Mouse (Mus musculus): ENCODE results near the gene Defb20. TPM values are rescaled to one million over a fixed set of nuclear protein-coding genes. Genes with fewer than 3 reads are reported as not detected.
"Not testable (repeated sequence)": the region's sequence is repeated elsewhere in the genome, so short reads cannot be mapped to it uniquely, and the experiment has no call there.

Gene Defb20
- not detected for total RNA-seq (2021)
- long read RNA-seq, experiment 1 = 0 reads
- long read RNA-seq, experiment 2 = 0 reads

DNA sequence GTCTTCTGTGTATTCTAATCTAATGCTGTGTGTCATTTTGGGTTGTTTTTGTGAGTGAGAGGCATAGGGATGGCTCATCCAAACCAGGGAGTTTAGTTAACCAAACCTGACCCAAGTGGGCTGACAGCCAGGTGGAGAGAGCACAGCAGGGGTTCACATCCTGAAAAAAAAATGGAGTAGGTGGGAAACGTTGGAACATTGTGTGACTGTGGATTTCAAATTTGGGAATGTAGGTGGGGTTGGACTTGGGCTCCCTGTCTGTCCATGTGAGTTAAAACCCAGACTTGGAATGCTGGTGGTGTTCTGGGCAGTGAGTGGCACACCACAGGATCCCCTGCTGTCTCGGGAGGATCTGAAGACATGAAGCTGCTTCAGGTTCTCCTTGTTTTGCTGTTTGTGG is at the start of gene Defb20:
Gene Defb20, plus strand, starts transcription at position 301 of the 400 bp plus-strand sequence.
- no peak for DNase-seq (ENCODE audit: low spot score in 2 of 2)

DNA sequence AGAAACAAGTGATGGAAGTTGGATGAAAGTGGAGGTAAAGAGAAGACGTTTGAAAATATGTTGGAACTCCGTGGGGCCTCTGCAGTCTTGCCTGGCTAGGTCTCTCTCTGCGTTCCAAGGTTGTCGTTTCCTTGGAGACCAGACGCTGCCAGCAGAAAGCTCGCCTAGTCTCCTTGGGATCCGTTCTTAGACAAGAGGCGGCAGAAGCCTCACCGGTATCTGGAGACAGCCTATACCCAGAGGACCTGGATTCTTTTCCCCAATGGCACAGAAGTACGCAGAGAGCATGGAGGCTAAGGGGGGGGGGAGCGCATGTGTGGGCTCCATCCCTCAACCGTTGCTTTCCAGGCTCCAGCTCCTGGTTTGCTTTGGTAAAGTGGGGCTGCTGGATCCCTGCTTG is 49.4 kb upstream of the Defb20 start:
- DNase-seq (ENCODE audit: low spot score in 2 of 2) = no peak

GRCm38 (mm10) chr2:152428481-152428880 is 48.4 kb upstream of the Defb20 start:
- DNase-seq (ENCODE audit: low spot score in 2 of 2) = not testable (repeated sequence)

DNA sequence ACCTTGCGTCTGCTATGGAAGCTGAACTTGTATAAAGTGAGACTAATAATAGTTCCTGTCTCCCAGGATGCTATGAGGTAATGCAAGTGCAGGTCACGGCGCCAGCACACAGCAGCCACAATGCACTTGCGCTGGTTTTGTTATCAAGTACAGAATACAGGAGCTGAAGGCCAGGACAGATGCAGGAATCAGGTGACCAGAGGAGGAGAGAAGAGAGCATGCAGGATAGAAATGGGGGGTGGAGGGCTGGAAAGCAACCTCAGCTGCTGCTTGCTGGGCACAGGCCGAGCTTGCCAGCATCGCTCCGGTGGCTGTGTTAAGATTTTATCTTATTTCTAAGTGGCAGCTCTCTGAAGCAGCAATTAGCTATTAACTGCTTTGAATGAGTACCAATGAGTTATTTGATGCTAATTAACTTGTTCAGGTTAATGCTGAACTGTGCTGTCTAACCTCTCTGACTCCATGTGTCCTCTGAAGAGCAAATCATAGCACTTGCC is 40.4 kb upstream of the Defb20 start:
- no peak for DNase-seq (ENCODE audit: low spot score in 2 of 2)

DNA sequence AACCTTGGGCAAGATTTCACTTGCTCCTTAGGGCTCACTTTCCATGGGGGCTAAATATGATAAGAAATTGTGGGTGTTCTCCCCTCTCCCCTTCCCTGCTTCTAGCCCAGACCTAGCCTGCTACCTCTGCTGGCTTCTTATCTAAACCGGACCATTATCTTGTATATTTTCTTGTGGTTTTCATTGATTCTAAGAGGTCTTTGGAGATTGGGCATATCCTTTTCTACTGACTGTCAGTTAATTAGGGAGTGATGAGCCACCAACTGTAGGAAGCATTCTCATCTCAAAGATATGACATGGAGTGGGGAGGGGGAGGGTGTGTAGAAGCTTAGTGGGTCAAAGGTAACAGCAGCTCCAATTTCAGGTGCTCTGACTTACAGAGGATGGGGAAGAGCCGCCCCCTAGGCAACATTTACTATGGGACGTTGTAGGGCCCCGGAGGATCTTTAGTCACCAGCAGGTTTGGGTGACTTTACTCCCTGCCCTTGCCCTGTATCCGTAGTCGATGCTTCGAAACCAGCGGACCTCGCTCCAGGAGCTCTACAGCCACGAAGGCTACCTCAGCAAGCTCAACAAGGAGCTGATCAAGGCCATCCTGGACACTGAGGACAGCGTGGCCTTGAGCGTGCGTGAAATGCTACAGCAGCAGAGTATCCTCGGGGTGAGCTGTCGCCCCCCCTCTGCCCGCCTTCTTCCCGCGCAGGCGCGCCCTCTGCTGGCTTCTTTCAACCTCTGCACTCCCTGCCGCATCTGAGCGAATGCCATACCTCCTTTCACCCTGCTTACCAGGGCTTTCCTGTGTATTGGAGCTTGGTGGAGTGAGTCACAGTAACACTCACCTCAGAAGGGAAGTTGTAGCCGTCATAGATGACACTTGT is 39.6 kb upstream of the Defb20 start:
- DNase-seq (ENCODE audit: low spot score in 2 of 2) = peak; percentile 81 to 82

DNA sequence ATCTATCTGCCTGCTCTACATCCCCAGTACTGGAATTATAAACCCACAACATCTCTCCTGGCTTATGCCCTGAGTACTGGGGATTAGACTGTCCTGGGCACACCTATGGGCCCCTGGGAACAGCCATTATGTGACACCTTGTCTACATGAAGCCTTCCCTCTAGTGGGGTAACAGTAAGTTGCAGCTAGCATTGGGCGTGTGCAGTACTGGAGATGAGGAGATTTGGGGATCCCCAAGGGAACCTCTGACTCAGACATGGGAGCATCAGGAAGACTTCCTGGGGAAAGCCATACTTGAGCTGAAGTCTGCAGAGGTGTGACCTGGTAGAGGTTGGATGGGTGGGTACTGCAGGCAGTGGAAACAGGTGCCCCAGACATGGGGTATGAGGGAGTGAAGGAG is 37.9 kb upstream of the Defb20 start:
- DNase-seq (ENCODE audit: low spot score in 2 of 2) = no peak

DNA sequence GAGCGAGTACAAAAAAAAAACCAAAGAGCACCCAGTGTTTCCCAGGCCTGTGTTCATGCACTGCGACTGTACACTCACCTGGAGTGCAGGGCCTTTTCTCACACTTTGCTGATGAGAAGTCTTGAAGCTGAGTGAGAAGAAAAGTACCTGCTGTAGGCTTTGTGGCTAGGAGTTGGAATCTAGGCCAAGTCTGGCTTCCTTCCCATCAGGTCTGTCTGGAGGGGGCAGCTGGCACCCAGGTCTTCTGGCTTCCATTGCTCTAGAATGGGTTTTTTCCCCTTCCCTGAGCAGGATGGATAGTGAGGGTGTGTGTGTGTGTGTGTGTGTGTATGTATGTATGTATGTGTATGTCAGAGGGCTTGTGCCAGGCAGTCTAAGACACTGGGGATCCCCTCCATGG is 37.0 kb upstream of the Defb20 start:
- DNase-seq (ENCODE audit: low spot score in 2 of 2) = no peak

- DNase-seq (ENCODE audit: low spot score in 2 of 2) = no peak
These were observed 34.5 kb upstream of the Defb20 start for GRCm38 (mm10) chr2:152442322-152442721.

DNA sequence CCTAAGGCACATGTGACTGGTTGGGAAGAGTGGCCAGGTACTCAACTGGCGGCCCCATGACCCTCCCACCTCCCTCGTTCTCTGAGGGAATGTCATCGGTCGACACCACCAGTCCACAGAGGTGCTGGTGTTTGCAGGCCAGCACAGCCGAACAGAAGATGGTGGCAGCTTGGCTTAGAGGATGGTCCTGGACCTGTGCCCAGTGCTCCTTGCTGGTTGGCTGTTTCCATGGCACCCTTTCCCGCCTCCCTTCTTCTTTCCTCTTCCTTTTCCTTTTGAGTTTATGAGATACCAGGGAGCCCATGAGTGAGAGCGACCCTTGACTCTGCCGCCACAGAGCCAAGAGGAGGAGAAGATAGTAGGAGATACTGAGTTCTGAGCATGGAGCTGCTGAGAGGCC is 33.6 kb upstream of the Defb20 start:
- no peak for DNase-seq (ENCODE audit: low spot score in 2 of 2)

- no peak for DNase-seq (ENCODE audit: low spot score in 2 of 2)
These were observed 30.2 kb upstream of the Defb20 start for GRCm38 (mm10) chr2:152446642-152447041.

- DNase-seq (ENCODE audit: low spot score in 2 of 2) = no peak
These were observed 29.4 kb upstream of the Defb20 start for GRCm38 (mm10) chr2:152447461-152447860.

DNA sequence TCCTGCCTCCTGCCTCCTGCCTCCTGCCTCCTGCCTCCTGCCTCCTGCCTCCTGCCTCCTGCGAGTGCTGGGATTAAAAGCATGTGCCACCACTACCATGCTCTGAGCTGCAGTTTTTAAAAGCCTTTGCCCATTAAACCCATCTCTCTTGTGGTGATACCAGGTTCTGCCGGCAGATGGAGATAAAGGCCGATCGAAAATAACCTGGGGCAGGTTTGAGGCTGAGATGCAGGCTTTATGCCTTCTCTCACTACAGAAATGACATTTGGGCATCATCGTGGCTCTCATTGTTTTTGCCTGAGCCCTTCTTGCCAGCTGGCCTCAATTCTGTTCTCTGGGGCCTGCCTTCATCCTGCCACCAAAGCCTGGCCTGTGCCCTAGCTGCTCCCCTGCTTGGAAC is 26.6 kb upstream of the Defb20 start:
- peak in 1 of 2 experiments; percentile 27 for DNase-seq (ENCODE audit: low spot score in 2 of 2)

- no peak for DNase-seq (ENCODE audit: low spot score in 2 of 2)
These were observed 24.6 kb upstream of the Defb20 start for GRCm38 (mm10) chr2:152452101-152452781.

GRCm38 (mm10) chr2:152459241-152459640 is 17.6 kb upstream of the Defb20 start:
- DNase-seq (ENCODE audit: low spot score in 2 of 2) = no peak

DNA sequence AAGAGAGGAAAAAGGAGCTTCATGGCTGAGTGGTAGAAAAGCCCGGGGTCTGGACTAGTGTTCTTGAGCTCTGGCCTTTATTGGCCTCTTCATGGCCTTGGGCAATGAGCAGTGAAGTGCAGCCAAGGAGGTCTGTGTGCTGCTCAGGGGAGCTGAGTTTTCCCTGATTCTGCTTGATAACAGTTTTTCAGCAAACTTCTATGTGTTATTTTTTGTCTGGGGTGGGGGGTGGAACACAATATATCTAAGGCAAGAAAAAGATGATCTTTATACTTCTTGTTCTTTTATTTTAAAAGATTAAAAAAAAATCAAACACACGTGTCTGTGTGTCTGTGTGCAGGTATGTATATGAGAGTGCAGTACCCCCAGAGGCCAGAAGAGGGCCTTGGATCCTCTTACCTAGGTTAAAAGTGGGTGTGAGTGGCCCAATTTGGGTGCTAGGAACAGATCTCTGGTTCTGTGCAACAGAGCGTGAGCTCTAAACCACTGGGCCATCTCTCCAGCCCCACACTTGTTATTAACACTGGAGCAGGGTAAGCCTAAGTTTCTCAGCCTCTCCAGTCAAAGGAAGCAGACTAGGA is 12.2 kb upstream of the Defb20 start, which contains the start of gene Defb23:
Gene Defb23, minus strand, starts transcription at position 51 of the 581 bp plus-strand sequence.
- no peak for DNase-seq (ENCODE audit: low spot score in 2 of 2)

GRCm38 (mm10) chr2:152470973-152471372 is 5.9 kb upstream of the Defb20 start:
- DNase-seq (ENCODE audit: low spot score in 2 of 2) = no peak

GRCm38 (mm10) chr2:152472434-152472833 is 4.4 kb upstream of the Defb20 start:
- no peak for DNase-seq (ENCODE audit: low spot score in 2 of 2)

- DNase-seq (ENCODE audit: low spot score in 2 of 2) = no peak
These were observed 4.0 kb downstream of the Defb20 start for GRCm38 (mm10) chr2:152480881-152481280.

GRCm38 (mm10) chr2:152481726-152482125 is 4.9 kb downstream of the Defb20 start:
- DNase-seq (ENCODE audit: low spot score in 2 of 2) = no peak

DNA sequence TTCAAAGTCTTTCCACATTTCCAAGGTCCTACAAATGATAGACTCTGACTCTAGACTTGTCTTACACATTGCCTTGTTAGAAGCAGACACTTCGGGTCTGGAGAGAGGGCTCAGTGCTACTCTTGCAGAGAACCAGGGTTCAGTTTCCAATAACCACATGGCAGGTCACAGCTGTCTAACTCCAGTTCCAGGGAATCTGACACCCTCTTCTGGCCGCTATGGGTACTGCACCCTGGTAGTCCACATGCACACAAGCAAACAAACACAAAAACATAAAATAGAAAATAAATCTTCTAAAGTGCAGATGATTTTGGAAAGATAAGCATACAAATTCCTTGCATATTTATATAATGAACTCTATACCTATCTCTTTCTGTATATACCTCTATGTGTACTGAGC is 10.2 kb downstream of the Defb20 start:
- DNase-seq (ENCODE audit: low spot score in 2 of 2) = no peak

- no peak for DNase-seq (ENCODE audit: low spot score in 2 of 2)
These were observed 13.2 kb downstream of the Defb20 start, which contains the start of gene Defb22 for GRCm38 (mm10) chr2:152490038-152490437. Defb22 (minus strand) TSS chr2:152490138.

GRCm38 (mm10) chr2:152493151-152493550 is 16.3 kb downstream of the Defb20 start:
- DNase-seq (ENCODE audit: low spot score in 2 of 2) = no peak
